In genomic region chr8:83278431-83278830, GRCm38 (mm10) we compare ENCODE assay signal across 24 mouse cellular contexts. TPM values are rescaled to one million over a fixed set of nuclear protein-coding genes. Genes with fewer than 3 reads are reported as not detected.
A peak's percentile ranks its signal among the peaks of the same experiment; 100 is the strongest.
DNase-seq lines count a peak whose midpoint lies in the region; ATAC-seq and TF ChIP-seq lines count a peak whose summit lies in the region.
"Had no signal": no experiment of that assay in that cellular context is flagged by ENCODE, and none has a peak within 500 bp of the region (broad histone marks: within the 10 kb centered on the region; RNA-seq: fewer than 3 reads in every experiment).

No protein-coding gene starts in this region.

- H3K4me1 ChIP-seq in heart, embryonic 10.5 days = peaks cover 6% of the 10 kb centered on the region; the same call in 1 of the 2 replicates
- no peaks in the 10 kb centered on the region for H3K4me1 ChIP-seq in stomach, postnatal 0 days (replicated peaks; ENCODE audit: control insufficient read depth, insufficient read depth)
- H3K4me1 ChIP-seq: limb, embryonic 15.5 days had no signal

- no peak overlapping the region for H3K27ac ChIP-seq in heart, embryonic 10.5 days
- H3K27ac ChIP-seq in stomach, postnatal 0 days (replicated peaks) = no peak overlapping the region
- H3K27ac ChIP-seq: heart, embryonic 13.5 days; limb, embryonic 15.5 days had no signal

- no peak for TF ChIP-seq CTCF in stomach, postnatal 0 days (IDR thresholded peaks at IDR 0.05; ENCODE audit: low read depth)

- H3K4me2 ChIP-seq in stomach, postnatal 0 days (replicated peaks; ENCODE audit: low read depth) = no peak overlapping the region
- H3K4me2 ChIP-seq: heart, embryonic 13.5 days; limb, embryonic 15.5 days had no signal

- no peak overlapping the region for H3K4me3 ChIP-seq in heart, embryonic 10.5 days
- H3K4me3 ChIP-seq in stomach, postnatal 0 days (ENCODE audit: low read depth, low read length) = no peak overlapping the region
- H3K4me3 ChIP-seq: erythroblast, embryonic 14.5 days; heart, embryonic 13.5 days; limb, embryonic 15.5 days had no signal

- ATAC-seq in stomach, postnatal 0 days (ENCODE audit: low FRiP score, low TSS enrichment) = no peak
- ATAC-seq: activated CD4-positive, CD25-positive, alpha-beta regulatory T cell, adult 4 months; forebrain, postnatal 0 days; liver, postnatal 0 days had no signal

- peak; percentile 36 to 68 for DNase-seq in heart, adult 18-20 months
- no peak for DNase-seq in heart, embryonic 10.5 days (ENCODE audit: low spot score)
- peak; percentile 61 for DNase-seq in Muller cell, postnatal 12 days (ENCODE audit: inconsistent ontology term)
- peak; percentile 23 for DNase-seq in heart, adult 8-10 months (ENCODE audit: low spot score)
- peak; percentile 9 for DNase-seq in stomach, postnatal 0 days (ENCODE audit: low spot score)
- DNase-seq in spleen, postnatal 4 days (ENCODE audit: low spot score in 2 of 2) = no peak
- DNase-seq in cerebellum, adult 18-20 months = no peak
- DNase-seq: cerebellum, adult 8-10 months; forebrain, postnatal 0 days; kidney, postnatal 4 days; liver, postnatal 0 days had no signal

- TF ChIP-seq EP300 in stomach, postnatal 0 days (optimal IDR thresholded peaks at IDR 0.05) = no peak

- 79% methylated on average over 6 of the region's 6 CpGs for WGBS in heart, embryonic 10.5 days
- WGBS in stomach, postnatal 0 days = 75% methylated on average over 6 of the region's 6 CpGs

- H3K9ac ChIP-seq in stomach, postnatal 0 days (ENCODE audit: low read length) = no peak overlapping the region
- H3K9ac ChIP-seq: forebrain, postnatal 0 days; heart, embryonic 13.5 days; limb, embryonic 15.5 days; liver, postnatal 0 days had no signal

- H3K9me3 ChIP-seq in heart, embryonic 10.5 days = no peaks in the 10 kb centered on the region
- H3K9me3 ChIP-seq in stomach, postnatal 0 days (ENCODE audit: control insufficient read depth, low read length) = no peaks in the 10 kb centered on the region
- H3K9me3 ChIP-seq: heart, embryonic 13.5 days; limb, embryonic 15.5 days had no signal

- no peaks in the 10 kb centered on the region for H3K27me3 ChIP-seq in heart, embryonic 10.5 days (ENCODE audit: insufficient read depth, poor library complexity, severe bottlenecking)
- H3K27me3 ChIP-seq in stomach, postnatal 0 days (ENCODE audit: control insufficient read depth, insufficient read depth, low read length) = no peaks in the 10 kb centered on the region
- H3K27me3 ChIP-seq: CH12.LX; heart, embryonic 13.5 days; limb, embryonic 15.5 days had no signal

- no peaks in the 10 kb centered on the region for H3K36me3 ChIP-seq in heart, embryonic 10.5 days
- no peaks in the 10 kb centered on the region for H3K36me3 ChIP-seq in stomach, postnatal 0 days (ENCODE audit: control insufficient read depth, insufficient read depth, low read length)
- H3K36me3 ChIP-seq: heart, embryonic 13.5 days; limb, embryonic 15.5 days had no signal

RNA-seq across cellular contexts. Expression of gene Ucp1, which starts 11.7 kb away (rescaled TPM):
- total RNA-seq in heart, adult 18-20 months (2021) = 100 to 1,000 TPM in 1 of 2 experiments, 1 to 10 TPM in 1; 1.1 to 108 TPM
- polyA plus RNA-seq in heart, embryonic 10.5 days (2016; fragmentation: Nextera tagmentation; extraction: Ambion mirVana) = not detected in 2 replicates
- total RNA-seq in heart, adult 8-10 months (2022) = 1 to 10 TPM; 1.7 to 2.8 (median 2.2) TPM
- polyA plus RNA-seq in stomach, postnatal 0 days (2015; fragmentation: Nextera tagmentation; extraction: Ambion mirVana) = not detected in 2 replicates
- total RNA-seq: CH12.LX; common myeloid progenitor, adult 5-6 weeks; forebrain, postnatal 0 days; gastrocnemius, adult 8-10 months; left cerebral cortex, postnatal 14 days; megakaryocyte-erythroid progenitor cell, adult 5-6 weeks; monocyte, adult 5-6 weeks had no signal
- polyA plus RNA-seq: activated CD4-positive, CD25-positive, alpha-beta regulatory T cell, adult 4 months; embryonic facial prominence, embryonic 11.5 days; erythroblast, embryonic 14.5 days; forebrain, postnatal 0 days; heart, embryonic 13.5 days; hindbrain, embryonic 11.5 days; kidney, embryonic 14.5 days; limb, embryonic 15.5 days; liver, postnatal 0 days had no signal

RNA-seq across cellular contexts. Expression of gene Elmod2, which starts 53.9 kb away (rescaled TPM):
- 1 to 10 TPM; 8.4 to 8.9 TPM for total RNA-seq in heart, adult 18-20 months (2021)
- 14.5 and 15.4 TPM in 2 replicates for polyA plus RNA-seq in heart, embryonic 10.5 days (2016; fragmentation: Nextera tagmentation; extraction: Ambion mirVana)
- 10 to 100 TPM in 1 of 4 experiments, 1 to 10 TPM in 3; 7.0 to 10.4 (median 9.5) TPM for total RNA-seq in heart, adult 8-10 months (2022)
- polyA plus RNA-seq in stomach, postnatal 0 days (2015; fragmentation: Nextera tagmentation; extraction: Ambion mirVana) = 6.5 and 7.3 TPM in 2 replicates

Comparison
In these comparisons a context has a peak if more than half of its experiments do, and no peak if none do; other contexts are left out.
1. DNase-seq: peak in heart, adult 18-20 months (2 of 2), Muller cell, postnatal 12 days (single experiment), heart, adult 8-10 months (single experiment) and stomach, postnatal 0 days (single experiment); none in heart, embryonic 10.5 days (single experiment), spleen, postnatal 4 days (0 of 2) and cerebellum, adult 18-20 months (0 of 2).